Mouse (Mus musculus) embryonic fibroblast, embryonic 13.5 days (primary cell): ENCODE measurements around the gene Zim1.

Source experiments
- CTCF ChIP-seq: IDR thresholded peaks from 2 replicates; pipeline ENCODE4 v1.5.1; 2011; ENCODE audit warnings: mild to moderate bottlenecking, control low read depth, low read length, moderate library complexity, borderline replicate concordance; ENCODE audit not compliant: insufficient read depth
- POLR2A ChIP-seq: IDR thresholded peaks from 2 replicates; pipeline ENCODE4 v1.6.1; 2011; ENCODE audit warnings: low read depth, mild to moderate bottlenecking, control low read depth, low read length, moderate library complexity

DNA sequence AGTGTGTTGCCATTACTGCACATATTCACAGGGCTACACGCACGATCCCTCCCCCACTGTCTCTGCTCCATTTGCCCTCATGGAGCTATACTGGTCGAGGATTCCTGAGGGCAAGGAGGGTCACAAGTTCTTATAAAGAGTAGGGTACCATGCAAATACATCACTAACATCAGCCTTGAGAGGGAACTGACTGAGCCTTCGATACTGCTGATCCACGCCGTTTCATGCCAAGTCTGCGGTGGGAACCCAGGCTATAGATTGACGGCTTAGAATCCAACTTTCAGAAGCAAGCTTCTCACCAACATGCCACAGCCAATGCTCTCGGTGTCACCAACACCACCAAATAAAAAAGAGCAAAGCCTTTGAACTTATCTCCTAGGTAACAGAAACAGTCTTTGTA is 45.7 kb downstream of the Zim1 start:
- no peak for TF ChIP-seq POLR2A
- TF ChIP-seq CTCF = no peak
